Mouse (Mus musculus) liver, embryonic 14.5 days (tissue): ENCODE results near the gene Tnfrsf13c.

Source experiments
- CTCF ChIP-seq: IDR thresholded peaks from 2 replicates; pipeline ENCODE4 v1.5.1; 2016; ENCODE audit warnings: antibody characterized with exemption, low read depth, control low read depth
- EP300 ChIP-seq: IDR thresholded peaks from 2 replicates; pipeline ENCODE4 v1.6.1; 2016; ENCODE audit warnings: antibody characterized with exemption, low read depth

DNA sequence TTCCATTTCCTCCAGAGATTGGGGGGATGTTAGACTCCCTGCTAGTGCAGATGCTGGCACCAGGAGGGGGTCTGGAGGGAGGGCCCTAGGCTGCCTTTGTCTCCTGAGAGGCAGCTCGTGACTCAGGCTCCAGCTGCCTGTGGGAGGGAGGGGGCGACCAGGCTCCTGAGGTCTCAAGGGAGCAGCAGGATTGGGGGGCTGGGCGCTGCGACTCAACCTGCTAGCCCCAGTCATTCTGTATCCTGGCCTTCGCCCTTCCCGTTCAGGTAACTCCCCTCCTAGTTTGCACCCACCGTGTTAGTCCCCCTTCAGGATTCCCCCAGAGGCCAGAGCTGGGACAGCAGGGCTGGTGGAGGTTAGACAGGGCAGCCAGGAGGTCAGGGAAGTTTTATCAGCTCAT lies 7.1 kb downstream of the Tnfrsf13c start:
- peak; percentile 37 for TF ChIP-seq CTCF
- TF ChIP-seq EP300 = no peak
